Mouse (Mus musculus) MEL-GATA-1-ER (cell line): ENCODE results near the gene Tmem242.
A peak's percentile ranks its signal among the peaks of the same experiment; 100 is the strongest.

ENCODE experiments used
- DNase-seq: peaks from one replicate; pipeline ENCODE4 v3.0.0-alpha.2; 2012; ENCODE audit warnings: low read depth; ENCODE audit errors: extremely low read depth

Gene Tmem242

DNA sequence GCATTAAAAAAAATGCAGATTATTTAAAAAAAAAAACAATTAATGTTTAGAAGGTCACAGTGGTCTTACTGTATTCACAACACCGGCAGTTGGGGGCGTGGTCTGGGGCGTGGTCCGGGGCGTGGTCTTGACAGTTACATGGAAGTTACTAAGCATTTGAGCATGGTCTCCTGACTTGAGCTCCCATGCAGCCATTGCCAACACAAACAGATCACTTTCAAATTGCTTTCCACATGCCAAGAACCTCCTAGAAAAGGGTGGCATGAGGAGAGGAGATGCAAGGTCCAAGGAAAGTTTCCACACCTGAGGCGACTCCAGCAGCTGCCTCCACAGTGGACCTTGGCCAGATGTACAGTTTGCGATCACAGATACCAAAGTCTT, 62.1 kb downstream of the Tmem242 start:
- peak; percentile 28 for DNase-seq

DNA sequence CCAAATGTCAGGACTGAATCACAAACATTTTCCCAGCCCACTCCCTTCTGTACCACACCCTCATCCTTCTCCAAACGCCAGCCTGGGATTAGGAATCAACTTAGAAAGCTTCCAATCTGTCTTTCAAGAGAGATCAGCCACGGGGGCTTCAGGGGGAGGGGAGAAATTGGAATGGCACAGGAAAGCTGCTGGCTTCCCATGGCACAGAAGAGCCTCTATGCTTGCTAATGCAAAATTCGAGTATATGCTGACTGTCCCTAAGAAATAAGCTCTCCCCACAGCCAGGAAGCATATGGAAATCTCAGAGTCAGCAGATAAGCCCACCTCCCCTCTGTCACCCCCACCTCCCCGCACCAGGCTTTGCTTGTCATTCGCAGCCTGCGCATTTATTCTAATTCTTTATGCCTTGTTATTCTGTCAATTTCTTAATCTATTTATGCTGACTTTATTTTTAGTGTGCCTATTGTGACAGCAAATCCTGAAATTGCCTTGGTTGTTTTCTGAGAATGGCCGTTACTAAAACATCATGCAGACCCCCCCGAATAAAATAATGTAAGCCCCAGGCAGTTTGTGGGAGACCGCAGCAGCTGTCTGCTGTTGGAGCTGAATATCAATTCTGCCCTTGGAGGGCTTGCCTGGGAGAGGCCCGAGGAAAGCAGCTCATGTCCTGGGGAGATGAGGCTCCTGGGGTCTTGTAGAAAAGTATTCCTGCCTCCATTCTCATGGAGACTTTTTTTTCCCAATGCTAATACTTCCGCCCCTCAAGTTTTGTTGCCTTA, 62.7 kb downstream of the Tmem242 start:
- DNase-seq, result no peak

DNA sequence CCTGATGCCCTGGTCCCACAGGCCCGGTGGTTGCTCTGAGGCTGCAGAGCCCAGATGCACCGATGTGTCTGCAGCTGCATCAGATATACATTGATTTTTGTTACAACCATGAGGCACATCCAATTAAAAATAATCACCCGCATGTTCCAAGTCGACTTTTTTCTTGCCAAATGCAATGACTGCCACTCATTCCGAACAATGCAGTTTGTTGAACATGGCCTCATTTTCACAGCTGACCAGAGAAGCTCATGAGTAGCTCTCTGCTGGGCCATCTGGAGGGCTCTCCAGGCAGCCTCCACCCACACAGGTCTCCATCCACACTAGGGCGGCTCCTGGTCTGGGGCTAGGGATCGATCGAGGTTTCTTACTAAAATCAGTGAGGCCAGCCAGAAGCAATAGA, 67.1 kb downstream of the Tmem242 start:
- DNase-seq, result no peak

DNA sequence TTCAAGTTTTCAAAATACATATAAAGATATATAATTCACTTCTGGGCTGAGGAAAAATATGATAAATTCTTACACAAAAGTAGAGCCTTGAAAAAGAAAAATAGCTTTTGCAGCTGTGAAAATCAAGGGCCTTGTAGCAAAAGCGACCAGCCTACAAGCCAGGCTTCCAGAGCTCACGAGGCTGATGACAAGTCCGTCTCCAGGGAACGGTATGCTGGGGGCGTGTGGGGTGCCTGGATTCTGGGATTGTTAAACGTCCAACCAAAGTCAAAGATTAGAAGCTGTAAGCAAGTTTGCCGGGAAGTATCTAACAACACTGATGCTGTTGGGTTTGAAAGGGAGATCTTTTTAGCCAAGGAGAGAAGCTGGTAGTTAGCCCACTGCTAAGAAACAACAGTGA, 68.5 kb downstream of the Tmem242 start:
- DNase-seq, result no peak

DNA sequence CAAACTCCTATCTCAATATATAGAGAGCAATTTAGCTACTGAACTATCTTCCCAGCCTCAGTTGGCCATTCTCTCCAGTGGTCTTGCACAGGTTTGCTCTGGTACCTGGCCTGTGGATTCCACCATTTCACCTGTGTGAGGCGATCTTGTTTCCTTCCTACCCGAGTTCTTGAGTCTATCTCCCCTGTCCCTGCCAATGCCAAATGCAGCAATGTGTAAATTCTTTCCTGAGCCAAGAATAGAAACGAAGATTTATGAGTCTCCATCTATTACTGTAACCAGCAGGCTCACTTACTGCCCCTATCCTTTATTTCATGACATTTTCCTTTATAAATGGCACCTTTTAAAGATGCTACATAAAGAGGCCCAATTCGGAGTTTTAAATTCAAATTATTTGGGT, 69.0 kb downstream of the Tmem242 start:
- DNase-seq, result no peak

DNA sequence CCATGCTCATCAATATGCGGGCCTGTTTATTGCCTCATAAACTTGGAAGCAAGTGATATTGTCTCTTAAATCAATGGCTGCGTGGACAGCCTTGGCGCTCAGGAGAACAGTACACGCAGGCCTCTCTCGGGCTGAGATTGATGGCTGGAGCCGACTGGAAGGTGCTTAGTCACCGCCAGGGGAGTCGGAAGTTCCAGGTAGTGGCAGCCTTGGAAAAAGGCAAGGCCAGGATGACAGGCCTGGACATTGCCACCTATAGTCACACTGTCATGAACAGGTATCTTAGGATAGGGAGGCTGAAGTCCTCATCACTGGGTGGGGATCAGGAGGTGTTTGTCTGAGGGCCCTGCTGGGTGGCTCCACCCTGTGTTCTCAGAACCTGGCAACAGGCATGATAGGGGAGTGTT, 74.1 kb downstream of the Tmem242 start:
- DNase-seq, result no peak
